Comparison of ENCODE assay signal across 32 mouse cellular contexts in genomic region chr2:130009371-130009770, GRCm38 (mm10). TPM values are rescaled to one million over a fixed set of nuclear protein-coding genes. Genes with fewer than 3 reads are reported as not detected.
"Had no signal": no experiment of that assay in that cellular context is flagged by ENCODE, and none has a peak within 500 bp of the region (broad histone marks: within the 10 kb centered on the region; RNA-seq: fewer than 3 reads in every experiment).

No protein-coding gene starts in this region.

- H3K9ac ChIP-seq: embryonic facial prominence, embryonic 12.5 days; embryonic facial prominence, embryonic 13.5 days; embryonic facial prominence, embryonic 15.5 days; forebrain, embryonic 12.5 days; forebrain, embryonic 13.5 days; forebrain, embryonic 15.5 days; forebrain, postnatal 0 days had no signal

- H3K4me1 ChIP-seq: embryonic facial prominence, embryonic 10.5 days; embryonic facial prominence, embryonic 12.5 days; embryonic facial prominence, embryonic 13.5 days; embryonic facial prominence, embryonic 15.5 days; forebrain, embryonic 10.5 days; forebrain, embryonic 12.5 days; forebrain, embryonic 13.5 days; forebrain, embryonic 15.5 days had no signal

- H3K4me3 ChIP-seq: embryonic facial prominence, embryonic 10.5 days; embryonic facial prominence, embryonic 12.5 days; embryonic facial prominence, embryonic 13.5 days; embryonic facial prominence, embryonic 15.5 days; erythroblast, embryonic 14.5 days; forebrain, embryonic 10.5 days; forebrain, embryonic 12.5 days; forebrain, embryonic 13.5 days; forebrain, embryonic 15.5 days; gastrocnemius, adult 2 months; heart, adult 2 months had no signal

- H3K27me3 ChIP-seq: embryonic facial prominence, embryonic 12.5 days; embryonic facial prominence, embryonic 13.5 days; embryonic facial prominence, embryonic 15.5 days; forebrain, embryonic 12.5 days; forebrain, embryonic 13.5 days; forebrain, embryonic 15.5 days had no signal

- DNase-seq: cerebellum, adult 8-10 months; cerebellum, adult 9-10 months; cerebellum, adult 9-11 months; cerebellum, postnatal 10 days; cerebellum, postnatal 14 days; cerebellum, postnatal 25 days; cerebellum, postnatal 36 days; embryo, embryonic 11 days; forebrain, postnatal 0 days; gastrocnemius, adult 2 months; gastrocnemius, postnatal 10 days; gastrocnemius, postnatal 14 days; gastrocnemius, postnatal 25 days; gastrocnemius, postnatal 36 days; heart, adult 18-20 months; heart, adult 2 months had no signal

- H3K9me3 ChIP-seq: embryonic facial prominence, embryonic 10.5 days; embryonic facial prominence, embryonic 12.5 days; embryonic facial prominence, embryonic 13.5 days; embryonic facial prominence, embryonic 15.5 days; forebrain, embryonic 10.5 days; forebrain, embryonic 12.5 days; forebrain, embryonic 13.5 days; forebrain, embryonic 15.5 days had no signal

- H3K4me2 ChIP-seq: embryonic facial prominence, embryonic 12.5 days; embryonic facial prominence, embryonic 13.5 days; embryonic facial prominence, embryonic 15.5 days; forebrain, embryonic 12.5 days; forebrain, embryonic 13.5 days; forebrain, embryonic 15.5 days had no signal

- H3K36me3 ChIP-seq: embryonic facial prominence, embryonic 10.5 days; embryonic facial prominence, embryonic 12.5 days; embryonic facial prominence, embryonic 13.5 days; embryonic facial prominence, embryonic 15.5 days; forebrain, embryonic 10.5 days; forebrain, embryonic 12.5 days; forebrain, embryonic 15.5 days had no signal

- ATAC-seq: forebrain, embryonic 13.5 days; forebrain, embryonic 14.5 days; forebrain, embryonic 15.5 days; forebrain, embryonic 16.5 days; forebrain, postnatal 0 days had no signal

- H3K27ac ChIP-seq: embryonic facial prominence, embryonic 10.5 days; embryonic facial prominence, embryonic 12.5 days; embryonic facial prominence, embryonic 13.5 days; embryonic facial prominence, embryonic 15.5 days; forebrain, embryonic 10.5 days; forebrain, embryonic 12.5 days; forebrain, embryonic 13.5 days; forebrain, embryonic 15.5 days; gastrocnemius, adult 2 months; heart, adult 2 months had no signal

RNA-seq across cellular contexts. Expression of gene Tgm3, which starts 2.8 kb away (rescaled TPM):
- total RNA-seq: gastrocnemius, adult 18-20 months; gastrocnemius, adult 2 months; gastrocnemius, adult 8-10 months; gastrocnemius, postnatal 25 days; gastrocnemius, postnatal 36 days; heart, adult 2 months; heart, adult 8-10 months had no signal
- polyA plus RNA-seq: embryonic facial prominence, embryonic 10.5 days; embryonic facial prominence, embryonic 11.5 days; embryonic facial prominence, embryonic 12.5 days; erythroblast, embryonic 14.5 days; forebrain, embryonic 10.5 days; forebrain, embryonic 11.5 days; forebrain, embryonic 12.5 days; forebrain, embryonic 13.5 days; forebrain, embryonic 14.5 days; forebrain, embryonic 15.5 days had no signal
